Mouse (Mus musculus) heart, adult 2 months (tissue): ENCODE results near the gene Myo10. TPM values are rescaled to one million over a fixed set of nuclear protein-coding genes. Genes with fewer than 3 reads are reported as not detected.

Source experiments
- DNase-seq, 2 experiments: peaks; one replicate each; pipeline ENCODE4 v3.0.0; 2021
- H3K27ac ChIP-seq: fragments of 200-600 bp; 2 replicates; pipeline ENCODE4 v1.8.1; 2022
- H3K27me3 ChIP-seq: fragments of 200-500 bp; 2 replicates; pipeline ENCODE4 v1.6.1; 2012; ENCODE audit warnings: mild to moderate bottlenecking, low read length, inconsistent platforms, mixed read lengths; ENCODE audit not compliant: control insufficient read depth, insufficient read depth
- H3K36me3 ChIP-seq: fragments of 200-500 bp; 2 replicates; pipeline ENCODE4 v1.6.1; 2012; ENCODE audit warnings: low read length, inconsistent platforms; ENCODE audit not compliant: control insufficient read depth, insufficient read depth
- H3K4me1 ChIP-seq: fragments of 200-500 bp; 2 replicates; pipeline ENCODE4 v1.6.1; 2011; ENCODE audit warnings: low read length; ENCODE audit not compliant: control insufficient read depth, insufficient read depth
- H3K4me3 ChIP-seq: fragments of 200-600 bp; 2 replicates; pipeline ENCODE4 v1.8.1; 2022
- H3K79me2 ChIP-seq: fragments of 200-500 bp; replicated peaks from 2 replicates; pipeline ENCODE4 v1.6.1; 2012; ENCODE audit warnings: mild to moderate bottlenecking, inconsistent platforms, low read length, moderate library complexity, mixed read lengths; ENCODE audit not compliant: control insufficient read depth, insufficient read depth
- H3K9ac ChIP-seq: fragments of 200-500 bp; 2 replicates; pipeline ENCODE4 v1.6.1; 2012; ENCODE audit warnings: low read depth, mild to moderate bottlenecking, control low read depth, inconsistent platforms, low read length, mixed read lengths
- CTCF ChIP-seq: fragments of 200-600 bp; IDR thresholded peaks from 2 replicates; pipeline ENCODE4 v1.8.1; 2022; ENCODE audit warnings: antibody characterized with exemption, mild to moderate bottlenecking, moderate library complexity
- EP300 ChIP-seq: fragments of 200-500 bp; IDR thresholded peaks from 2 replicates; pipeline ENCODE4 v1.6.1; 2011; ENCODE audit warnings: low read depth, low read length, control low read depth; ENCODE audit not compliant: insufficient read depth
- POLR2A ChIP-seq: fragments of 200-500 bp; IDR thresholded peaks from 2 replicates; pipeline ENCODE4 v1.6.1; 2011; ENCODE audit warnings: mild to moderate bottlenecking, low read depth, low read length, control low read depth; ENCODE audit not compliant: insufficient read depth
- WGBS: fragments of 180-500 bp; shearing (Covaris S2); methylation state at CpG from one replicate; pipeline ENCODE4 v1.1.7; 2018; 5-methylcytosine and 5-hydroxymethylcytosine counted together
- intact Hi-C: fragments of 180-260 bp; cut with DNase I; formaldehyde crosslinking; loops from one replicate; pipeline ENCODE4 v1.15.1; 2025
- polyA plus RNA-seq: library from polyadenylated mRNA; depleted of rRNA; stranded (reverse); fragments of >200 nt; gene quantifications from 2 replicates; pipeline ENCODE4 v1.2.3, GENCODE M21; 2012
- total RNA-seq, 2 experiments: library from RNA; stranded (reverse); gene quantifications; 2 replicates each; pipeline ENCODE4 v1.2.3; 2021

The Myo10 gene
- total and polyA plus RNA-seq, 3 experiments, result 26.6 to 67.9 (median 63.7) TPM

DNA sequence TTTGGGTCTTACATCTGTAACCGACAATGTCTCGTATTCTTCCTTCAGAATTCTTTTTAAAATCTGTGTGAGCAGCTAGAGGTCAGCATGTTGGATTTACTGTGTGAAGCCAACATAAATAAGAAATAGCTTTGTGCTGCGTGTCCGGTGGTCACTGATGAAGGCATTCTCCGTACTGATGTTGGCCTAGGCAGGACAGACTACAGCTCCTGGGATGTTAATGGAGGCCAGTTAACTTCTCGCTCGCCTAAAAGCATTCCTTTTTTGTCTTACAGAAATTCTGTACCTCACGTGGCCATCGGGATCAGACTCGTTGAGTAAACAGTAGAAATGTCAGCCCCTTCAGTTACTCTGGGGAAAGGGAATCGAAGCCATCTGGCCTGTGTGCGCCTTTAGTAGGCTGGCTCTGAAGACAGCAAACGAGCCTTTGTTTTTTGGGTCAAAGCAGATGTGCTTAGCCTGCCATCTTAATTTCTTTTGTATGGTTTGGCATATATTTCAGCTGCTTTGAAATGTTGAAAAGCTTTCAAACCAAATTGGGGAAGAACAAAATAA is 60.7 kb downstream of the Myo10 start:
- intact Hi-C loops, result loop anchor here (5.0 kb wide), 1 partner anchor 46 kb away; no protein-coding TSS in a partner anchor
- Histone ChIP-seq H3K27me3 (no peaks in the 10 kb centered on the region), H3K4me3 (no peak overlapping the region), H3K79me2 (no peaks in the 10 kb centered on the region; the same call in 1 of the 2 replicates), H3K9ac (no peak overlapping the region), H3K27ac (no peak overlapping the region), H3K4me1 (peaks cover 10% of the 10 kb centered on the region), H3K36me3 (no peaks in the 10 kb centered on the region)
- no peak for DNase-seq
- WGBS, result 72% methylated on average over 13 of the region's 13 CpGs
- TF ChIP-seq CTCF (no peak), POLR2A (no peak), EP300 (no peak)

DNA sequence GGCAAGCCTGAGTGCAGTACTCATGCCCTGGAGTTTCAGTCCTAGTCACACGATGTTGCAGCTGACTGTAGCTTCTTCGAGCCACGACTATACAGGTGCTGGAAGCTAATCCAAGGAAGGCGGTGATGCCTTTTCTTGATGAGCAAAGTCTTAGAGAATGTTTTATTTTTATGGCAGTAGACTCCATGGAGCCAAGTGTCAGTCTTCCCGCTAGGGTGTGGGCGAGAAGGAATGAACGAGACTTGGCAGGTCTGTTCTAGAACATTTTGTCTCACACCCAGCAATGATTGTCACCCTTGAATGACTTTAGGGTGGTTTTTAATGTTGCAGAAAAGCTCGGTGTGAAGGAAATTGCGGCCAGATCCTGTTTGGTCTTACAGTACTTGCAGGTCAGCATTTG is 62.9 kb downstream of the Myo10 start:
- no peak for DNase-seq
- H3K27ac ChIP-seq, result no peak overlapping the region
- H3K4me1 ChIP-seq, result peaks cover 5% of the 10 kb centered on the region
- intact Hi-C loops, result no loop called here
- H3K79me2 ChIP-seq, result 0 out of 2 replicates have a peak, but pooled peaks cover 3% of the 10 kb centered on the region
- WGBS, result 72% methylated on average over 9 of the region's 9 CpGs
- H3K4me3 ChIP-seq, result no peak overlapping the region
- H3K36me3 ChIP-seq, result no peaks in the 10 kb centered on the region
- H3K27me3 ChIP-seq, result no peaks in the 10 kb centered on the region
- TF ChIP-seq EP300 (no peak), CTCF (no peak), POLR2A (no peak)
- H3K9ac ChIP-seq, result no peak overlapping the region

DNA sequence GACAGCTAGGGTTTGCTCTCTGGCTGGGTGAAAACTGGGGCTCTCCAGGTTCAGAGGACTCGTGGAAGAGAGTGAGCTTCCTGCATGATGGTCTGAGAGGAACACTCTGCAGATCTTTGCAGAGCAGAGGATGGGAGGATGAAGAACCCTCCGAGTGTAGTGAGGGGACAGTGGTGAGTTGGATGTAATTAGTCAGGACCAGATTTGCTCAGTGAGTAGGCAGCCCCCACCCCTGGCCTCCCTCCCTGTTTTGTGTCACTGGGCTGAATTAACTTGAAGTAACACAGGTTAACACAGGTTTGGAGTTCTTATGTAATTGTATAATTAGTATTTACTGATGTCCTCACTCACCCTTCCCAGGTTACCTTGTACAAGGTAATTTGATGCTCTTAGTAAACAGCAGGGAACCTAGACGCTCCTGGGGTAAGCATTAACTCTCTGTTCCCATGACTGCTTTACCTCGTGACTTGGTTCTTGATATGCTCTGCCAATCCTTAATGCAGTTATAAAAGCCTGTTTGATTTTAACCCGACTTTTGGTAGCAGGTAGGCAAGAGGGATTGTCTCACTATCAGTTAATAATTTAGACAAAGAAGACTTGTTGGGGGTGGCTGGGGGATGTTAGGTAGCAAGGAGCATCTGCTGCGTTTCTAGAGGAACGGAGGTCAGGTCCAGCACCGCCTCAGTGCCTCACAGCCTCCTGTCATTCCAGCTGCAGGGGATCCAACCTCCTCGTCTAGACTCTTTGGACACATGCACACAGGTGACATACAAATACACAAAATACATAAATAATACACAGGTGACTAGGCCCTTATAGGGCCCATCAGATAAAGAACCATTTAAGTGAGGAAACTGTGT is 66.3 kb downstream of the Myo10 start:
- Histone ChIP-seq H3K4me1 (peaks cover 4% of the 10 kb centered on the region), H3K27ac (no peak overlapping the region), H3K9ac (no peak overlapping the region), H3K36me3 (no peaks in the 10 kb centered on the region), H3K4me3 (no peak overlapping the region), H3K79me2 (0 out of 2 replicates have a peak, but pooled peaks cover 3% of the 10 kb centered on the region), H3K27me3 (no peaks in the 10 kb centered on the region)
- intact Hi-C loops, result no loop called here
- no peak for TF ChIP-seq POLR2A
- no peak for TF ChIP-seq EP300
- no peak for TF ChIP-seq CTCF
- WGBS, result 81% methylated on average over 9 of the region's 9 CpGs
- DNase-seq, result no peak

DNA sequence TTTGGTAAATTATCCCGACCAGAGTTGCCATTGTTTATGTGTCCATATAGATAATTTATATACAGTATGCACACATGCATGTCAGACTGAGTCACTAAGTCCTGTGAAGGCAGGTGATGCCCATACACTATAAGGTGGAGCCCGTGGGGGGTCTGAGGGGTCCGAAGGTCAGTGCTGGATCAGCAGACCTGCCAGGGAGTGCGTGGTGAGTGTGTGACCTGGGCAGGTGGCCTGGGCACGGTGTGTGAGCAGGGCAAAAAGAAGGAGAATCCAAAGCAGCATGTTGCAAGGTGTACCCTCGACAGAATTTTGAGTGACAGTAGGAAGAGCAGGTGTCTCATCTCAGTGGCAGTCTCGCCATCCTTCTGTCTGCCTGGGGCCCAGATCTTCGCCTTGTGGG is 67.2 kb downstream of the Myo10 start:
- TF ChIP-seq CTCF (no peak), EP300 (no peak), POLR2A (no peak)
- H3K36me3 ChIP-seq, result no peaks in the 10 kb centered on the region
- 0 out of 2 replicates have a peak, but pooled peaks cover 3% of the 10 kb centered on the region for H3K79me2 ChIP-seq
- no peak overlapping the region for H3K4me3 ChIP-seq
- intact Hi-C loops, result no loop called here
- no peak for DNase-seq
- 91% methylated on average over 8 of the region's 8 CpGs for WGBS
- H3K27ac ChIP-seq, result no peak overlapping the region
- no peak overlapping the region for H3K9ac ChIP-seq
- H3K4me1 ChIP-seq, result peaks cover 7% of the 10 kb centered on the region
- no peaks in the 10 kb centered on the region for H3K27me3 ChIP-seq

DNA sequence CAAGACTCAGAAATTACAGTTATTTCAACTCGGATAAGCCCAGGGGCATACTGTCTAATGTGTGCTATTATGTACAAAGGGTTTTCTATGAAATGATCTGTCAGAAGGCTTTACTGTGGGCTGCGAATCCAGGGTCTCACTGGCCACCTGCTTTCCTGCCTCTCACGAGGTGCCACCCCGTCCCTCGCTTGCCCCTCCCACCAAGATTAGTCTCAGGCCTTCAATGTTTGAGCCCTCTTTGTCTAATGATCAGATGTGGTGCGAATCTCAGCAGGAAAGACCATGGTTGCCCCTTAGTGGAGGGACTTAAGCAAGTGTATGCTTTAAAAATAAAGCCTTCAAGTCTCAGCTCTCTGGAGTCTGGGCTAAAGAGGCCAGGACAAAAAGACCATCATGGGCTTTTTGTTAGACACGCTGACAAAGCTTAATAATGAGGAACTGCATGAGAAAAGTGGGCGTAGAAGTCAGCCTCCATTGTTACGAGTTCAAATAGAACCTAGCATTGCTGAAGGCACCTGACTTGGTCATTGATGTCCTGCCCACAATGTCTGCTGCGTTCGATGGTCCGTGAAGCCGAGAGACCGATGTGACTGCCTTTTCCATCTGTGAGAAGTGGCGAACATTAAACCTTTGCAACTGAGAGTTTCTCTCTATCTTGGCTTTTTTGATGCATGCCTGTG is 67.9 kb downstream of the Myo10 start:
- Histone ChIP-seq H3K36me3 (no peaks in the 10 kb centered on the region), H3K9ac (no peak overlapping the region), H3K4me3 (no peak overlapping the region), H3K4me1 (peaks cover 7% of the 10 kb centered on the region), H3K27ac (no peak overlapping the region), H3K79me2 (0 out of 2 replicates have a peak, but pooled peaks cover 3% of the 10 kb centered on the region), H3K27me3 (no peaks in the 10 kb centered on the region)
- WGBS, result 86% methylated on average over 15 of the region's 15 CpGs
- no peak for DNase-seq
- TF ChIP-seq EP300 (no peak), CTCF (0 out of 2 replicates have a peak, but pooled peaks have one; percentile 3)
- intact Hi-C loops, result no loop called here

DNA sequence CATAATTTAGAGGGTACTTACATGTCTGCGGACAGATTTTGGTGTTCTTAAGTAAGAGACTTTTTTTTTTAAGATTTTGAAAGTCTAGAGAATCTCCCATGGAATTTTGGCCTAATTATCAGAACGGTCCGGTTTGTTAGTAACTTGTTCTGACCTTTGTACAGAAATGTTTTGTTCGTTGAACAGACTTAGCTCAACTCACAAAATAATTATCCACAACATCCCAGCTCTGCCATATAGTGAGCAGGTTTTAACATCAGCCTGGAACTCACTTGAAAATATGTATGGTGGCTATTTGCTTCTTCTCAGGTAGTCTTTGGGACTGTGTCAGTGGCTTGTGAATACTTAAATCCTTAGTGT is 68.4 kb downstream of the Myo10 start:
- DNase-seq, result no peak
- TF ChIP-seq EP300 (no peak), POLR2A (no peak), CTCF (no peak)
- WGBS, result 75% methylated on average over 4 of the region's 4 CpGs
- no peak overlapping the region for H3K9ac ChIP-seq
- H3K27ac ChIP-seq, result no peak overlapping the region
- H3K27me3 ChIP-seq, result no peaks in the 10 kb centered on the region
- intact Hi-C loops, result no loop called here
- H3K79me2 ChIP-seq, result 0 out of 2 replicates have a peak, but pooled peaks cover 3% of the 10 kb centered on the region
- H3K4me1 ChIP-seq, result peaks cover 8% of the 10 kb centered on the region
- no peaks in the 10 kb centered on the region for H3K36me3 ChIP-seq
- no peak overlapping the region for H3K4me3 ChIP-seq
